Mouse (Mus musculus) hindbrain, embryonic 10.5 days (tissue): ENCODE results near the gene Pdc. TPM values are rescaled to one million over a fixed set of nuclear protein-coding genes. Genes with fewer than 3 reads are reported as not detected.
"Not testable (repeated sequence)": the region's sequence is repeated elsewhere in the genome, so short reads cannot be mapped to it uniquely, and the experiment has no call there.

Experiments
- DNase-seq: peaks from one replicate; pipeline ENCODE4 v3.0.0-alpha.2; 2017; ENCODE audit warnings: low spot score
- H3K27ac ChIP-seq: fragments of 300-500 bp; sonication (generic); 2 replicates; pipeline ENCODE4 v1.5.1; 2016; ENCODE audit warnings: mild to moderate bottlenecking, moderate library complexity
- H3K27me3 ChIP-seq: fragments of 300-500 bp; sonication (generic); 2 replicates; pipeline ENCODE4 v1.6.1; 2016; ENCODE audit warnings: mild to moderate bottlenecking; ENCODE audit not compliant: poor library complexity, insufficient read depth, severe bottlenecking
- H3K36me3 ChIP-seq: fragments of 300-500 bp; sonication (generic); 2 replicates; pipeline ENCODE4 v1.6.1; 2016; ENCODE audit warnings: mild to moderate bottlenecking, moderate library complexity
- H3K4me1 ChIP-seq: fragments of 300-500 bp; sonication (generic); replicated peaks from 2 replicates; pipeline ENCODE4 v1.6.1; 2016; ENCODE audit warnings: mild to moderate bottlenecking
- H3K4me3 ChIP-seq: fragments of 300-500 bp; sonication (generic); 2 replicates; pipeline ENCODE4 v1.5.1; 2016; ENCODE audit warnings: mild to moderate bottlenecking, moderate library complexity
- H3K9me3 ChIP-seq: fragments of 300-500 bp; sonication (generic); 2 replicates; pipeline ENCODE4 v1.6.1; 2016; ENCODE audit warnings: mild to moderate bottlenecking, moderate library complexity
- WGBS: fragments of 180-500 bp; shearing (Covaris S2); methylation state at CpG from one replicate; pipeline ENCODE4 v1.1.7; 2016; 5-methylcytosine and 5-hydroxymethylcytosine counted together
- polyA plus RNA-seq: library from polyadenylated mRNA; unstranded; fragments of >200 nt; fragmentation: Nextera tagmentation; extraction: Ambion mirVana; gene quantifications from 2 replicates; pipeline ENCODE4 v1.2.1, GENCODE M21; 2016

Pdc gene
- not detected in 2 replicates for polyA plus RNA-seq

- H3K9me3 ChIP-seq = no peaks in the 10 kb centered on the region
- H3K27me3 ChIP-seq = no peaks in the 10 kb centered on the region
- WGBS = 91% methylated on average over 1 of the region's 1 CpGs
- no peaks in the 10 kb centered on the region for H3K36me3 ChIP-seq
- no peak within 1 kb of the TSS for H3K27ac ChIP-seq
- no peaks in the 10 kb centered on the region for H3K4me1 ChIP-seq
- no peak for DNase-seq
- no peak within 1 kb of the TSS for H3K4me3 ChIP-seq
Observed at GRCm38 (mm10) chr1:150319205-150319604, at the start of gene Pdc. TSS of gene Pdc (plus strand) at chr1:150319417.

- 82% methylated on average over 3 of the region's 3 CpGs for WGBS
- not testable (repeated sequence) for H3K27ac ChIP-seq, H3K36me3 ChIP-seq, H3K27me3 ChIP-seq, H3K9me3 ChIP-seq, H3K4me1 ChIP-seq, DNase-seq, H3K4me3 ChIP-seq
Observed at GRCm38 (mm10) chr1:150294051-150294450, 25.2 kb upstream of the Pdc start.

DNA sequence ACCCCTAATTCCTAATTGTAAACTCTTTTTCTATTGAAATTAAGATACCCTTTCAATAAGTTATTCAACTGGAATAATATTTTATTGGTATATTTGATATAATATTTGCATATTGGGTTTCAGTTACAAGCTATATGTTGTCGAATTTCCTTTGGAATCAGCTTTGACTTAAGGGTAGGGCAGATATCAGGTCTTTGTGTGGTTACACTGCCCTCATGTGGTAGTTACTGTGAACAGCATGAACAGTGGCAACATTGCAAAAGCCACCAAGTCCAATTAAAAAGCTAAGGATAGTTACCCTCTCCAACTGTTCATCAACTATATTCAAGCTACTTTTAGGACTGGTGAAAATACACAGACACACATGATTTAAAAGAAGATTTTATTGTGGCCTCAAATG, 11.6 kb upstream of the Pdc start:
- WGBS = 66% methylated on average over 1 of the region's 1 CpGs
- H3K9me3 ChIP-seq = no peaks in the 10 kb centered on the region
- no peaks in the 10 kb centered on the region for H3K36me3 ChIP-seq
- H3K4me1 ChIP-seq = no peaks in the 10 kb centered on the region
- no peak overlapping the region for H3K27ac ChIP-seq
- no peaks in the 10 kb centered on the region for H3K27me3 ChIP-seq
- peak; percentile 20 for DNase-seq
- no peak overlapping the region for H3K4me3 ChIP-seq

DNA sequence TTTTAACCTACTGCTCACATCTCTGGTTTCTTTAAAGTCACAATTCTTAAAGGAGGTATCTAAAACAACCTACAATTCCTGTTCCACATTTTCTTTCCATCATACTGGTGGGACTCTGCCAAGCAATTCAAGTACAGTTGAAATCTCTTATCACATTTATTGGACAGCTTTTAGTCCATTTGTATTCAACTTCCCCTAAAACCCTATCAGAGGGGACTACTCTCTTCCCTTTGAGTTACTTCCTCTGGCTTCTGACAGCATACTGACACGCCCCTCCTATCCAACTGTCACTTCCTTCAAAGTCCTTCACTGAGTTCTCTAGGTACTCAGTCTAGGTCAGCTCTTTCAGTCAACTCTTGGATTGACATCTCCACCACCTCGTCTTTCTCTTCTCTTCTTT, 15.9 kb downstream of the Pdc start:
- H3K4me1 ChIP-seq = no peaks in the 10 kb centered on the region
- no peak overlapping the region for H3K4me3 ChIP-seq
- H3K27ac ChIP-seq = no peak overlapping the region
- 77% methylated on average over 2 of the region's 2 CpGs for WGBS
- no peaks in the 10 kb centered on the region for H3K36me3 ChIP-seq
- H3K9me3 ChIP-seq = no peaks in the 10 kb centered on the region
- no peak for DNase-seq
- H3K27me3 ChIP-seq = no peaks in the 10 kb centered on the region

DNA sequence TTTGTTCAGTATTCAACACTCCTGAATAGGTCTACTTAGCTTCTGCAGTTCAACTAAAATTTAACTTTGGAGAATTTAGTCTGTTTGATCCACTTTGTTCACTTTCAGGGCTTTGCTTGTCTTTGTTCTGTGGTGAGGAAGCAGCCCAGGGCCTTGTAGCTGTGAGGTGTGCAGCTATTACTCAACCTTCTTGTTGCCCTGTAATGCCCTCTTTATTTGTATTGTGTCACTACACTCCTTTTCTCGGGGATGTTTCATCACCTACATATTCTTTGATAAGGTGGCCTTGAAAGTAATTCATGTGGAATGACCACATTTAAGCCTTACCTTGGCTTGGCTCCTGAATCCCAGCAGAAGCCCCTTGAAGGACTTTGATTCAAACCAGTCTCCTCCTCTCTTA, 41.6 kb downstream of the Pdc start:
- Histone ChIP-seq H3K27me3 (no peaks in the 10 kb centered on the region), H3K9me3 (no peaks in the 10 kb centered on the region), H3K36me3 (peaks cover 45% of the 10 kb centered on the region), H3K4me3 (no peak overlapping the region), H3K27ac (no peak overlapping the region), H3K4me1 (no peaks in the 10 kb centered on the region)
- DNase-seq = no peak
- WGBS = 87% methylated on average over 1 of the region's 1 CpGs

- Histone ChIP-seq H3K9me3 (no peaks in the 10 kb centered on the region), H3K36me3 (peaks cover 14% of the 10 kb centered on the region), H3K4me1 (no peaks in the 10 kb centered on the region), H3K27ac (no peak overlapping the region), H3K27me3 (no peaks in the 10 kb centered on the region), H3K4me3 (no peak overlapping the region)
- 87% methylated on average over 3 of the region's 3 CpGs for WGBS
- no peak for DNase-seq
Observed at GRCm38 (mm10) chr1:150372895-150373294, 53.7 kb downstream of the Pdc start.

DNA sequence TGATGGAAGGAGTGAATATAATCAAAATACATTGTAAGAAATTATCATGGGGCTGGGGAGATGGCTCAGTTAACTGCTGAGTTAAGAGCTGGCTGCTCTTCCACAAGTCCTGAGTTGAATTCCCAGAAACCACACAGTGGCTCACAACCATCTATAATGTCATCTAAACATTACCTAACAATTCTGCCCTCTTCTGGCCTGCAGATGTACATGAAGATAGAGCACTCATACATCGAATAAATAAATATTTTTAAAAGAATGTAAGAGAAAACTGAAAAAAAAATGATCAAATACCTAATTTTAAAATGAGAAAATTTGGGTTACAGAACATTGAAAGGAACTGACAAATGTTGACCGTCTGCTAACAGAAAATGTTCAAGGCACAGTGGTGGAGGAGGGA, 55.0 kb downstream of the Pdc start:
- Histone ChIP-seq H3K27me3 (no peaks in the 10 kb centered on the region), H3K27ac (no peak overlapping the region), H3K36me3 (peaks cover 16% of the 10 kb centered on the region), H3K9me3 (no peaks in the 10 kb centered on the region), H3K4me1 (no peaks in the 10 kb centered on the region), H3K4me3 (no peak overlapping the region)
- no peak for DNase-seq
- 90% methylated on average over 2 of the region's 2 CpGs for WGBS

Other genes with a start within 250 kb of the Pdc start
- 0.03 and 0.17 TPM in 2 replicates for gene Ptgs2, start 219.4 kb upstream of the Pdc start, polyA plus RNA-seq
- gene Tpr, start 73.4 kb downstream of the Pdc start, polyA plus RNA-seq = 114 and 166 TPM in 2 replicates
- 26.2 and 28.8 TPM in 2 replicates for gene Odr4, start 73.7 kb downstream of the Pdc start, polyA plus RNA-seq
- 0.22 and 0.49 TPM in 2 replicates for gene Prg4, start 146.7 kb downstream of the Pdc start, polyA plus RNA-seq